Mouse (Mus musculus): ENCODE results near the gene Gm45711. TPM values are rescaled to one million over a fixed set of nuclear protein-coding genes. Genes with fewer than 3 reads are reported as not detected.

The Gm45711 gene
- total and polyA plus RNA-seq, 2 experiments from 2014 or later: not detected

GRCm38 (mm10) chr8:104346706-104347105 is 36.8 kb upstream of the Gm45711 start:
- H3K4me2 ChIP-seq (ENCODE audit: low read depth, low read length, poor library complexity, severe bottlenecking): no peak overlapping the region
- no peak for ATAC-seq (ENCODE audit: low FRiP score)
- no peak overlapping the region for H3K9ac ChIP-seq (replicated peaks; ENCODE audit: low read length, poor library complexity, severe bottlenecking)
- H3K27me3 ChIP-seq (ENCODE audit: insufficient read depth, low read length): no peaks in the 10 kb centered on the region
- WGBS: 57% methylated on average over 12 of the region's 12 CpGs
- H3K36me3 ChIP-seq (ENCODE audit: insufficient read depth, low read length): peaks cover 6% of the 10 kb centered on the region; the same call in 1 of the 2 replicates
- H3K9me3 ChIP-seq (ENCODE audit: low read length): no peaks in the 10 kb centered on the region
- H3K4me1 ChIP-seq (ENCODE audit: insufficient read depth, low read length): no peaks in the 10 kb centered on the region
- H3K4me3 ChIP-seq (ENCODE audit: low read depth, low read length): no peak overlapping the region
- no peak for TF ChIP-seq CTCF (IDR thresholded peaks at IDR 0.05)
- H3K27ac ChIP-seq (ENCODE audit: low read depth, low read length): no peak overlapping the region
- no peak for DNase-seq (ENCODE audit: low spot score)

GRCm38 (mm10) chr8:104344622-104345021 is 34.7 kb upstream of the Gm45711 start:
- Histone ChIP-seq H3K36me3 (ENCODE audit: insufficient read depth, low read length) (0 out of 2 replicates have a peak, but pooled peaks cover 2% of the 10 kb centered on the region), H3K27me3 (ENCODE audit: insufficient read depth, low read length) (no peaks in the 10 kb centered on the region), H3K9ac (replicated peaks; ENCODE audit: low read length, poor library complexity, severe bottlenecking) (no peak overlapping the region), H3K27ac (ENCODE audit: low read depth, low read length) (no peak overlapping the region), H3K4me2 (ENCODE audit: low read depth, low read length, poor library complexity, severe bottlenecking) (no peak overlapping the region), H3K9me3 (ENCODE audit: low read length) (no peaks in the 10 kb centered on the region), H3K4me3 (ENCODE audit: low read depth, low read length) (no peak overlapping the region), H3K4me1 (ENCODE audit: insufficient read depth, low read length) (no peaks in the 10 kb centered on the region)
- 89% methylated on average over 5 of the region's 5 CpGs for WGBS
- DNase-seq (ENCODE audit: low spot score): no peak
- ATAC-seq (ENCODE audit: low FRiP score): no peak
- TF ChIP-seq CTCF (IDR thresholded peaks at IDR 0.05): no peak

DNA sequence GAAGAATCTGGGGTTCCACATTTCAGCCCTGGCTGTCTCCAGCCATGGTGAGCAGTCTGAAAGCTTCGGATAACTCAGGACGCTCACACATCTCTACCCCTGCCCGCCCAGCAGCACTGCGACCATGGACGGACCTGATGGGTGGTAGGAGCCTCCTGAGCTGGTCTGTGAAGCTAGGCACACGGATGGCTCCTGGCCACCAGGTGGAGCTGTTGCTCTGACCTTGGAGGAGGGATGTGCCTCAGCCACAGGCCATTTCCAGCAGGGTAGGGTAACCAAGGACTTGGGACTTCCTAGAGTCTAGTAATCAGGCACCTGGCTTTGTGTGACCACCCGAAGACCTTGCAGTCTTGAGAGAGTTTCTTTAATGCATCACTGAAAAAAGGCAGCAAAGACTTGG is 34.1 kb upstream of the Gm45711 start:
- WGBS: 10% methylated on average over 7 of the region's 7 CpGs

DNA sequence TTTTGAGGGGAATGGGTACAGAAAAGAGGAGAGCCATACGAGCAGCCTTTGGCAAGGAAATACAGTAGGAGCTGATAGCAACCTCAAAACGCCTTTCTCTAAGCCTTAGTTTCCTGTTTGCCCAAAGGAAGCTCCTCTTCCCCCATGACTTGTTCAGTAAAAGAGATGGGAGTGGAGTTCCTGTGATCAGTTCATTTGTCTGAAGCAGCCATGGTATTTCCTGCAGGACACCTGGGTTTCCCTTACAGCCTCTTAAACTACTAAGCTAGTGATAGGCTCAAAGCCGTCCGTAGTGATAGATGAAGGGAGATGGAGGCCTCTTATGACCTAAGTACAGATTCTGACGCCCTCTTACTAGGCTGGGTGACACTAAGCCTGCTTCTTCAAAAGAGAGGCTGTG is 32.5 kb upstream of the Gm45711 start:
- Histone ChIP-seq H3K36me3 (ENCODE audit: insufficient read depth, low read length) (0 out of 2 replicates have a peak, but pooled peaks cover 2% of the 10 kb centered on the region), H3K27me3 (ENCODE audit: insufficient read depth, low read length) (no peaks in the 10 kb centered on the region), H3K9ac (replicated peaks; ENCODE audit: low read length, poor library complexity, severe bottlenecking) (no peak overlapping the region), H3K4me2 (ENCODE audit: low read depth, low read length, poor library complexity, severe bottlenecking) (no peak overlapping the region), H3K4me3 (ENCODE audit: low read depth, low read length) (no peak overlapping the region), H3K4me1 (ENCODE audit: insufficient read depth, low read length) (no peaks in the 10 kb centered on the region), H3K9me3 (ENCODE audit: low read length) (no peaks in the 10 kb centered on the region), H3K27ac (ENCODE audit: low read depth, low read length) (no peak overlapping the region)
- ATAC-seq (ENCODE audit: low FRiP score) (no peak), DNase-seq (ENCODE audit: low spot score) (no peak)
- no peak for TF ChIP-seq CTCF (IDR thresholded peaks at IDR 0.05)
- 93% methylated on average over 5 of the region's 5 CpGs for WGBS

More for the DNA sequence above, 34.1 kb upstream of the Gm45711 start:
- H3K9ac ChIP-seq (replicated peaks; ENCODE audit: low read length, poor library complexity, severe bottlenecking): no peak overlapping the region
- no peaks in the 10 kb centered on the region for H3K9me3 ChIP-seq (ENCODE audit: low read length)
- H3K4me2 ChIP-seq (ENCODE audit: low read depth, low read length, poor library complexity, severe bottlenecking): no peak overlapping the region
- no peaks in the 10 kb centered on the region for H3K4me1 ChIP-seq (ENCODE audit: insufficient read depth, low read length)
- DNase-seq (ENCODE audit: low spot score) (peak; percentile 87), ATAC-seq (ENCODE audit: low FRiP score) (0 out of 2 replicates have a peak, but pooled peaks have one; percentile 18)
- H3K27ac ChIP-seq (ENCODE audit: low read depth, low read length): no peak overlapping the region
- no peaks in the 10 kb centered on the region for H3K27me3 ChIP-seq (ENCODE audit: insufficient read depth, low read length)
- H3K36me3 ChIP-seq (ENCODE audit: insufficient read depth, low read length): 0 out of 2 replicates have a peak, but pooled peaks cover 2% of the 10 kb centered on the region
- H3K4me3 ChIP-seq (ENCODE audit: low read depth, low read length): no peak overlapping the region
- TF ChIP-seq CTCF (IDR thresholded peaks at IDR 0.05): peak; percentile 93

DNA sequence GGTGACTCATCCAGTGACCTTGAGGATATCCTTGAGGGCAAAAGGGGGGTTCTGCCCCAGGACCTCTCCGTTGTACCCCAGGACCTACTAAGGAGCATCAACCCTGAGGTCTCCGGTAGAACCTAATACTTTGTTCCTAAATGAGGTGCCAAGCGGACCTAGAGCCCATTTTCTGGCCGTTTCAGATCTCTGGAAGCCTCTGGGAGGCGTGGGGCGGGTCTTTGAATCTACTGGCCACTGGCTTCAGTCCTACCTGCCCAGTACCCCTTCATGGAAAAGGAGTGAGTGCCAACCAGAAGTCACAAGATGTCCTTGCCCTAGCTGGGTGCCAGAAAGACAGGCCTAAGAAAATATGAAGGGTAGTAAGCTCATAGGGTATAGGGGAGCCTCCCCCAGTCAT is 31.8 kb upstream of the Gm45711 start:
- no peaks in the 10 kb centered on the region for H3K27me3 ChIP-seq (ENCODE audit: insufficient read depth, low read length)
- WGBS: 42% methylated on average over 6 of the region's 6 CpGs
- no peak overlapping the region for H3K27ac ChIP-seq (ENCODE audit: low read depth, low read length)
- H3K36me3 ChIP-seq (ENCODE audit: insufficient read depth, low read length): 0 out of 2 replicates have a peak, but pooled peaks cover 2% of the 10 kb centered on the region
- ATAC-seq (ENCODE audit: low FRiP score) (0 out of 2 replicates have a peak, but pooled peaks have one; percentile 5), DNase-seq (ENCODE audit: low spot score) (no peak)
- peak overlapping the region; percentile 89 for H3K4me2 ChIP-seq (ENCODE audit: low read depth, low read length, poor library complexity, severe bottlenecking)
- no peaks in the 10 kb centered on the region for H3K9me3 ChIP-seq (ENCODE audit: low read length)
- no peak overlapping the region for H3K9ac ChIP-seq (replicated peaks; ENCODE audit: low read length, poor library complexity, severe bottlenecking)
- no peaks in the 10 kb centered on the region for H3K4me1 ChIP-seq (ENCODE audit: insufficient read depth, low read length)
- H3K4me3 ChIP-seq (ENCODE audit: low read depth, low read length): peak overlapping the region; percentile 59; the same call in 1 of the 2 replicates
- no peak for TF ChIP-seq CTCF (IDR thresholded peaks at IDR 0.05)

- Histone ChIP-seq H3K4me3 (ENCODE audit: low read depth, low read length) (peak overlapping the region; percentile 59), H3K4me1 (ENCODE audit: insufficient read depth, low read length) (no peaks in the 10 kb centered on the region), H3K36me3 (ENCODE audit: insufficient read depth, low read length) (0 out of 2 replicates have a peak, but pooled peaks cover 2% of the 10 kb centered on the region), H3K9ac (replicated peaks; ENCODE audit: low read length, poor library complexity, severe bottlenecking) (peak overlapping the region; percentile 63), H3K9me3 (ENCODE audit: low read length) (no peaks in the 10 kb centered on the region), H3K27me3 (ENCODE audit: insufficient read depth, low read length) (no peaks in the 10 kb centered on the region), H3K27ac (ENCODE audit: low read depth, low read length) (peak overlapping the region; percentile 48), H3K4me2 (ENCODE audit: low read depth, low read length, poor library complexity, severe bottlenecking) (peak overlapping the region; percentile 89)
- TF ChIP-seq CTCF (IDR thresholded peaks at IDR 0.05): no peak
- ATAC-seq (ENCODE audit: low FRiP score) (peak; percentile 67), DNase-seq (ENCODE audit: low spot score) (peak; percentile 83)
- 0% methylated on average over 22 of the region's 24 CpGs for WGBS
These were observed 31.3 kb upstream of the Gm45711 start for GRCm38 (mm10) chr8:104341106-104341561.

Data from midbrain, postnatal 0 days (tissue).